Mouse (Mus musculus) G1E (cell line): Measurements from ENCODE around the gene Ttll3.

Experiments used
- CTCF ChIP-seq: IDR thresholded peaks from 2 replicates; pipeline ENCODE4 v1.5.1; 2012; ENCODE audit warnings: low read depth, low read length, inconsistent platforms, mixed read lengths
- GATA1 ChIP-seq: IDR thresholded peaks from 2 replicates; pipeline ENCODE4 v1.6.1; 2012; ENCODE audit warnings: borderline replicate concordance, low read length, inconsistent platforms, mixed read lengths
- POLR2AphosphoS5 ChIP-seq: IDR thresholded peaks from 2 replicates; pipeline ENCODE4 v1.6.1; 2012; ENCODE audit warnings: low read depth, low read length, inconsistent platforms; ENCODE audit not compliant: insufficient replicate concordance

DNA sequence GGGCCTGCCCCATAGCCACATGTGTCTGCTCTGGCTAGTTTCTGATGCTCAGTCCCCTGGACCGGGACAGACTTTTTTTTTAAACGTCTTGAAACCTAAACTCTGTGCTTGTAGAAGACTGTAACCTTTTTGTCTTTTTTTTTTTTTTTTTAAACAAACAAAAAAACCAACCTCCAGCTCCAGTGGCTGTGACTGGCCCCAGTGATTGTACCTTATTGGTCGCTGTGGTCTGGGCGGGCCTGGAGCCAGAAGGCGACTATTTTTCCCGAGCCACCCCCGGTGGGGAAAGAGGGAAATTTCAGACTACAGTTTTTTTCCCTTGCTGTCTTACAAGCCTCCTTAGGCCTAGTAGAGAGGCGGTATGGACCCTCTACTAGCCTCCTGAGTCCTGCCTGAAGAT is at the start of gene Ttll3:
- TF ChIP-seq CTCF (no peak), GATA1 (no peak), POLR2AphosphoS5 (no peak)
